Mouse (Mus musculus): ENCODE results near the gene Pgpep1l.

GRCm38 (mm10) chr7:68305781-68306575 lies 41.9 kb upstream of the Pgpep1l start:
- TF ChIP-seq POLR2A (IDR thresholded peaks at IDR 0.05; ENCODE audit: low read depth, low read length), result no peak
- TF ChIP-seq CTCF (IDR thresholded peaks at IDR 0.05; ENCODE audit: extremely low read depth, insufficient read length, insufficient replicate concordance, low read depth, low read length), result no peak

All from small intestine, adult 2 months (tissue).